Mouse (Mus musculus) splenic B cell, adult 2 months (primary cell): ENCODE measurements around the gene Kirrel3.

Source experiments
- DNase-seq: peaks from one replicate; pipeline ENCODE4 v3.0.0-alpha.2; 2011; ENCODE audit warnings: low read depth, low spot score
- H3K27me3 ChIP-seq: 2 replicates; pipeline ENCODE4 v1.6.1; 2012; ENCODE audit warnings: mild to moderate bottlenecking, low read length, moderate library complexity, mixed read lengths; ENCODE audit not compliant: control insufficient read depth, poor library complexity, insufficient read depth, severe bottlenecking
- H3K36me3 ChIP-seq: 2 replicates; pipeline ENCODE4 v1.6.1; 2012; ENCODE audit warnings: mild to moderate bottlenecking, low read length, moderate library complexity, mixed read lengths; ENCODE audit not compliant: control insufficient read depth, poor library complexity, insufficient read depth, severe bottlenecking

The Kirrel3 gene

GRCm38 (mm10) chr9:34986156-34986555, 500.5 kb downstream of the Kirrel3 start:
- Histone ChIP-seq H3K36me3 (no peaks in the 10 kb centered on the region), H3K27me3 (no peaks in the 10 kb centered on the region)
- no peak for DNase-seq

- DNase-seq, result no peak
- no peaks in the 10 kb centered on the region for H3K36me3 ChIP-seq
- no peaks in the 10 kb centered on the region for H3K27me3 ChIP-seq
Observed at GRCm38 (mm10) chr9:34987422-34988148, 501.9 kb downstream of the Kirrel3 start.

- Histone ChIP-seq H3K36me3 (no peaks in the 10 kb centered on the region), H3K27me3 (no peaks in the 10 kb centered on the region)
- DNase-seq, result no peak
Observed at GRCm38 (mm10) chr9:34988683-34989082, 503.0 kb downstream of the Kirrel3 start.

GRCm38 (mm10) chr9:34992201-34992600, 506.5 kb downstream of the Kirrel3 start:
- no peak for DNase-seq
- H3K27me3 ChIP-seq, result no peaks in the 10 kb centered on the region

GRCm38 (mm10) chr9:34993467-34994211, 507.9 kb downstream of the Kirrel3 start:
- H3K27me3 ChIP-seq, result no peaks in the 10 kb centered on the region
- DNase-seq, result no peak
- no peaks in the 10 kb centered on the region for H3K36me3 ChIP-seq

More at GRCm38 (mm10) chr9:34992201-34992600, 506.5 kb downstream of the Kirrel3 start:
- no peaks in the 10 kb centered on the region for H3K36me3 ChIP-seq

DNA sequence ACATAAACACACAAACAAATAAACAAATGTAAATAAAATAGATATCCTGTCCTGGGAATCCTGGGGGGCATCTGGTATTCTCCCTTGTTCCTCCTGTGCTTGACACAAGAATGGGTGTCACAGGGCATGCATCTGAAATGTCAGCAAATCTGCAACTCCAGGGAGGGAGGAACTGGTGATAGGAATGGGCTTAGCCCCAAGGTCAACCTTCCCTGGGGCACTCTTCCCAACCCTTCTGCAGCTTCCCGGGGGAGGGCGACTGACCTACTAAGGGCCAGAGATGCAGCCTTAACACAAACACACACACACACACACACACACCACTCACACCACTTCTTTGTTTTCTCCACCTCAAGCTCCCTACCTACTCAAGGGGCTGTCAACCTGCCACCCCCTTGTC, 509.4 kb downstream of the Kirrel3 start:
- Histone ChIP-seq H3K36me3 (no peaks in the 10 kb centered on the region), H3K27me3 (no peaks in the 10 kb centered on the region)
- no peak for DNase-seq

DNA sequence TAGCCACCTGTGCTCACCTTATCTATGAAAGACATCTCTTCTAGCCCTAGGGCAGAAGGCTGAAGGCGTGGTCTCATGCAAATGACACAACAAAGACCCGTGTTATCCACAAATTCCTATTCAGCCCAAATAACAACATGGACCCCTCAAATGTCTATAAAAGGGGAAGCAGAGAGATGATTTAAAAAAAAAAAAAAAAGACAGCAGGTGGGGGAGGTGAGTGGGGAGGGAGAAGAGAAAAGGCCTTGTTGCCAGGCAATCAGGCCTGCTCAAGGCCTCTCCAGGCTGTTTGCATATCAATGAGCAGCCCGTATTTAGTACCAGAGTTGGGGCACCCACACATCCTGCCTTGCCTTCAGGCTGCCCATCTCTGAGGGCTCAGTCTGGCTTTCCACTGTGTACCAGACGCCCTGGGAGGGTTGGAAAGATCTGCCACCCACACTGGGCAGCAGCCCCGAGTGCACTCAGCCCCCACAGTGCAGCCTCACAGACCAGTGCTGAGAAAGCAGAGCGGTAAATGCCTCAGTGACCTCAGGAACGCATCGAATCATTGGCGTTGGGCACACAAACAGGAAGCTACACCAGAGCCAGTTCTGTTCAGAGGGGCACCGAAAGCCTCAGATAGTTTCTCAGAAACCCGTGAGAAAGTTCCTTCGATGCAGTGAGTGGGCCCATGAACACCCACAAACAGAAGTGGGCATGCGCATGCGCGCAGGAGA, 510.1 kb downstream of the Kirrel3 start:
- peak; percentile 40 for DNase-seq
- Histone ChIP-seq H3K36me3 (no peaks in the 10 kb centered on the region), H3K27me3 (no peaks in the 10 kb centered on the region)

DNA sequence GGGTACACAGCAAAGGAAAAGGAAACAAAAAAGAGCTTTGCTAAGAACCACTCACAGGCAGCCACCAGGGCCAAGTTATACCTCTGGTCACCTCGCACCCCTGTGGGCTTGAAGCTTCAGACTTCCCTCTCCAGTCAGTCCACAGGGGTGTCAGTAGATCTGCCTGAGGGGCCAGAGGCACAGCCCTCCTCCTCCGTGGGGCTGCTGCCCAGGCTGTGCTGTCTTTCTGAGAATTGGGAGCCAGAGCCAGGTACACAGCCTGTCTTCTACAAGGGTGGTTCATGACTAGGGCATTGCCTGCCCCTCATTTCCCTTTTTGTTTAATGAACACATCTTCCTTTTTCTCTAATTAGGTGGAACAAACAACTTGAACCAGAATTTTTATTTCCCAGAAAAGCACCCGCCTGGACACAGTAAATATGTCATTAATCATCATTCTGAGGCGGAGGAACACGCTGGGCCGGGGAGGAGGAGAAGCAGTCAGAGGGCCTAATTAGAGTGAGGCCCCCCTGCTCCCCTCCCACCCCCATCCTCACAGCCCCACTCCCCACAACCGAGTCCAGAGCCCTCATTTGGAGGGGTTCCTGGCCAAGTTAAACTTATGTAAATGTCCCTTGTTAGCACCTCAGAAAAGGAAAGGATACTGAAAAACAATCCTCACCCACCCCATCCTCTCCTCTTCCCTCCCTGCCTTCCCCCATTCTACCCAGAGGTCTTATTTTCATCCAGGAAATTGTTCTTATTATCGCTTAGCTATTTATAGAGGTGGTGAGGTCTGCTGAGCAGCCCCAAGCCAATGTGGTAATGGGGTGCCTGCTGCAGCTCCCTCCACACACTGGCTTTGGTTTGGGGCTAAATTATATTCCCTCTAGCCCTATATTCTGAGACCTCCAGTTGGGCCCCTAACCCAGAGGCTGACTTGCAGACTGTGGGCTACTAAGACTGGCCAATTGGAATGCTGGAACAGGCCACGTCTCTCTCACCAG, 512.5 kb downstream of the Kirrel3 start:
- no peaks in the 10 kb centered on the region for H3K27me3 ChIP-seq
- H3K36me3 ChIP-seq, result no peaks in the 10 kb centered on the region
- DNase-seq, result no peak

- Histone ChIP-seq H3K36me3 (no peaks in the 10 kb centered on the region), H3K27me3 (no peaks in the 10 kb centered on the region)
- DNase-seq, result no peak
Observed at GRCm38 (mm10) chr9:35004113-35004512, 518.4 kb downstream of the Kirrel3 start.

DNA sequence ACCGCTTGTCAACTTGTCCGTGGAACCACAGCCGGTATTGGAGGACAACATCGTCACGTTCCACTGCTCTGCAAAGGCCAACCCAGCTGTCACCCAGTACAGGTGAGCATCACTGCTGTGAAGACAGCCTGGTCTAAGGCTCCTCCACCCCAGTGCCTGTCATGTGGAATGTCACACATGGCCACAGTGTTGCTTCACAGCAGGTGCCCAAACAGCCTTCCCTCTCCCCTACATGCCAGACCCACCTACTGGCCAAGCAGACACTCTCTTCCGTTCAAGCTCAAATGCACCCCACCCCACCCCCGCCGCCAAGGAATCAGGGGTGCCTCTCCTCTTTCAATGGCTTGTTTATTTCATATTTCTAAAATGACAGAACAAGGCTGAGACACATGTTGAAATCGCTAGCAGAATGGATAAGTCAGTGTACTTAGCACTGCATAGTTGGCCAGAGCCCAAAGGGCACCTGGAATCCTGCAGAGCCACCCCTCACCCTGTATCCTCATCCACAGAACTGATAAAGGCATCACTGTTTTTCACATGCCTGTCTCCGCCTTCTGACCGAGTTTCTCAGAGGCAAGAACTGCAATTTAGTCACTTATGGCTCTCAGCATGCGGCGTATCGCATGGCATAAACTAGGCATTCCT, 522.1 kb downstream of the Kirrel3 start:
- Histone ChIP-seq H3K27me3 (no peaks in the 10 kb centered on the region), H3K36me3 (no peaks in the 10 kb centered on the region)
- no peak for DNase-seq

DNA sequence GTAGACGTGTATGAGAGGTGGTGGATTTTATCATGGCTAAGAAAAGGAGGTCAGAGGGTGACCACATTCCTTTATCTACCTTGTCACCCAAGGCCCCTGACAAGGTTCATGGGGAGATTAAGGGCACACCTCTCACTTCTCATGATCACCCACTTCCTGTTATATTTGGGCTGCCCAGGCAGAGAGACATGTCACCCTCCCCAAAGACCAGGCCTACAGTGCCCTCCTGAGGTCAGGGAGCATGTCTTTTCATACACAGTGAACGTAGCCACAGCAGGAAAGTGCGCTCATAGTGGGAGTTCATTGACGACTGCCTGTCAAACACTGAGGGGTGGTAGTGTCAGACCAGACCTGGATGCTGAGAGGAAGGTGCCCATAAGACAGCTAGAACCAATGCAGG, 531.1 kb downstream of the Kirrel3 start:
- no peaks in the 10 kb centered on the region for H3K36me3 ChIP-seq
- peak; percentile 56 for DNase-seq
- no peaks in the 10 kb centered on the region for H3K27me3 ChIP-seq

- no peak for DNase-seq
- Histone ChIP-seq H3K27me3 (no peaks in the 10 kb centered on the region), H3K36me3 (no peaks in the 10 kb centered on the region)
Observed at GRCm38 (mm10) chr9:35017563-35017962, 531.9 kb downstream of the Kirrel3 start.

DNA sequence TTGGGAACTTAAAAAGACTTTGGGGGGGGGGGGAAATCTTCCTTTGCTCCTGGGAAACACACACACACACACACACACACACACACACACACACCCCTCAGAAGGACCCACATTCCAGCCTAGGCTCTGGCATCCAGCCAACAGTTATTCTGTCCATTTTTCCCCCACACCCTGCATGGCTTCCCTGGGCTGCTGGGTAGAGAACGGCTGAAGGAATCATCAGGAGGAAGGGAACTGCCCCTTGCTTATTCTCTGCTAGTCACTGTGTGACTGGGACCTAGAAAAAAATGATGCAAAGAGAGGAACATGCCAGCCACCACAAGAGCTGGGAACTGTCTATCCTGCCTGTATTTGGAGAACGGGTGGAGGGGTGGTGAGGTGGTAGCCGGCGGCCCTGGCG, 532.4 kb downstream of the Kirrel3 start:
- Histone ChIP-seq H3K36me3 (no peaks in the 10 kb centered on the region), H3K27me3 (no peaks in the 10 kb centered on the region)
- no peak for DNase-seq

GRCm38 (mm10) chr9:35019372-35019771, 533.7 kb downstream of the Kirrel3 start:
- Histone ChIP-seq H3K36me3 (no peaks in the 10 kb centered on the region), H3K27me3 (no peaks in the 10 kb centered on the region)
- DNase-seq, result peak; percentile 10
